Mouse (Mus musculus): Measurements from ENCODE around the gene Rassf5.

- TF ChIP-seq CTCF (IDR thresholded peaks at IDR 0.05; ENCODE audit: low read depth) (no peak), EP300 (optimal IDR thresholded peaks at IDR 0.05) (no peak)
Observed at GRCm38 (mm10) chr1:131167612-131168011, 77.4 kb downstream of the Rassf5 start.
